Mouse (Mus musculus): ENCODE results near the gene Extl2. TPM values are rescaled to one million over a fixed set of nuclear protein-coding genes. Genes with fewer than 3 reads are reported as not detected.

Gene Extl2
- 2.9 TPM for total RNA-seq (2023)

DNA sequence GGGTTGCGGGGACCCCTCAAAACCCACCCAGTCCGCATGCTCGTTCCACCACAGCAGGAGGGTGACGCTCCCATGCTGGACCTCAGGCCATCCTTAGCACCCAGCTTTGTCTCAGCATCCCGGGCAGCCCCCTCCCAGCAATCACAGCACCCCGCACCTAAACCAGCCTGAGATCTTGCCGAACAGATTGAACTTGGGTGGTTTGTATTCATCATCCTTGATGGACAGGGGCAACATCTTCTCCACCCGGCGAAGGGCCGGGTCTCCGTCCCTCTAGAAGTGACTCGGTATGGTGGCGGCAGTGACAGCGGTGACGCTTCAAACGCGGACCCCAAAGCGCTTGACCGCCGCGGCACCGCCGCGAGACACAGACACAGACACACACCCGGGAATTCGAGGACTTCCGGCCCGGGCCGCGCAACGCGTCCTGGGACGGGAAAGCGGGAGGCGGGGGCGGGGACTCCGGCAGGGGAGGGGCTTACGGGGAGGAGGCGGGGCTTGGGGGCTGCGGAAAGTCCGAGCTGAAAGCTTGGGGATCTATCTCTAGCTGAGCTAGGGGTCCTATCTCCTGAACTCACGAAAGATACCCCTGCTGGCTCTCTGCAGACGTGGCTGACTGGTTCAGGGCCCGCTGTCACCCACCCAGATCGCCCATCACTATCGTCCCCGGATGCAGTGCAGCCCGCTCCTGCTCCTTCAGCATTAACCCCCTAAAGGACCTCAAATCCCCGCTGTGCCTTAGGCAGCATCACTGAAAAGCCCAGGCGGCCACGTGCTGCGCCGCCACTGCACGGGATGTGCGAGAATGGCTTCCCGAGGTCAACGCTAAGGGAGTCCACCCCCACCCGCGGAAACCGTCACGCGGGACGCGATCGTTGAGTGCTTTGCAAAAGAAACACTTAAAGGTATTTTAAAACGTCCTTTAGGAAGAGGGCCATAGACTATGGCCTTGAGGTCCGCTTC lies at the start of gene Extl2, which contains the start of gene Slc30a7:
Extl2 (plus strand) TSS at position 485 of the 963 bp plus-strand sequence.
Slc30a7 (minus strand) TSS at position 429 of the 963 bp plus-strand sequence.

Other genes with a start within 250 kb of the Extl2 start
- gene Dph5, start 119.6 kb upstream of the Extl2 start, total RNA-seq (2023): 68.7 TPM
- 43.3 TPM for gene Slc30a7, start 56 bp upstream of the Extl2 start, total RNA-seq (2023)
- 11.9 TPM for gene Vcam1, start 122.2 kb downstream of the Extl2 start, total RNA-seq (2023)
- not detected for gene Gpr88, start 246.0 kb downstream of the Extl2 start, total RNA-seq (2023)